Mouse (Mus musculus) spleen, postnatal 10 days (tissue): ENCODE measurements around the gene Stmn1.
"Not testable (repeated sequence)": the region's sequence is repeated elsewhere in the genome, so short reads cannot be mapped to it uniquely, and the experiment has no call there.

Experiments
- DNase-seq, 2 experiments: peaks; one replicate each; pipeline ENCODE4 v3.0.0; 2021 to 2022; ENCODE audit warnings: low spot score in 2 of 2

Gene Stmn1

DNA sequence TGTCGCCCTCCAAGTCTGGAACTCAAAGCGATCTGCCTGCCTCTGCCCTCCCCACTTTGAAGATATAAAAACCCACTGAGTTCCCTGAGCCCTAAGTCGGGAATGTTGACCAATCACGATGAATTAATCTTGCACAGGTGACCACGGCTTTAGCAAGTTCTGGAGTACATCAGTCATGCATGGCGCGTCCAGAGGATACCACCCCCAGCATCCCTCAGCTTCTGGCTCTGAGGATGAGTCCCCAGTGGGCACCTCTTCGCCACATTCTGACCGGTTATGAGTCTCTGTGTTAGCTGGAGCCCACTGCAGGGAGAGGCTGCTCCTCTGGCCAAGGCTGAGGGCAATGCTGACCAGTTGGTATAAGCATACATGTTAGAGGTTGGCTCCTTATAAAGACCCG is 16.1 kb downstream of the Stmn1 start:
- no peak for DNase-seq

DNA sequence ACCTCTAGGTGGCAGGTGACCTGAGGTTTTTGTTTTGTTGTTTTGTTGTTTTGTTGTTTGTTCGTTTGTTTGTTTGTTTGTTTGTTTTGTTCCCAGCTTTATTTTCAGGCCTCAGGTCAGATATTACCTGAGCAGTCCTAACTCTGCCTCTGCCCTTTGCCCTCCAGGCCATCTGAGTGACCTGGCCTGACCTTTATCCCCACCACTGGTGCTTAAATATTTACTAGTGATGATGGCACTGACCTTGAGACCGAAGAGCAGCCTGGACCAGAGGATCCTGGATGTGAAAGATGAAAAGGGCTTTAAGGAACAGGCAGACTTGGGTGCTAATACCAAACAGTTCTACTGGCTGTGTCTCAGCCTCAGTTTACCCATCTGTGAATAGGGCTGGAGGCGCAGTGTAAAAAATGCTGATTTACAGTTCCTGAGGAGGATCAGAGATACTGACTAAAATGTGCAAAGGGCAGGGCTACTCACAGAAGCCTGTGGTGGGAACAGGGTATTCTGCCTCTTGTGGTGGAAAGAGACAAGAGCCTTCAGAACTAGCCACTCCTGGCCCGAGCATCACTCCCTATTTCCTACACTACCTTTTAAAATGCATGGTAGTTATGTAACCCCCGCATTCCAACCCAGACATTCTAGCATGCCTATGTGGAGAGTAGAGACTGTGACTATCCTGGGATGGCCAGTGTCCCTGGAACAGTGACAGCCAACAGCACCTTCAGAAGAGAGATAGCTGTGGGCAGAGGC is 17.2 kb downstream of the Stmn1 start:
- DNase-seq, result no peak

DNA sequence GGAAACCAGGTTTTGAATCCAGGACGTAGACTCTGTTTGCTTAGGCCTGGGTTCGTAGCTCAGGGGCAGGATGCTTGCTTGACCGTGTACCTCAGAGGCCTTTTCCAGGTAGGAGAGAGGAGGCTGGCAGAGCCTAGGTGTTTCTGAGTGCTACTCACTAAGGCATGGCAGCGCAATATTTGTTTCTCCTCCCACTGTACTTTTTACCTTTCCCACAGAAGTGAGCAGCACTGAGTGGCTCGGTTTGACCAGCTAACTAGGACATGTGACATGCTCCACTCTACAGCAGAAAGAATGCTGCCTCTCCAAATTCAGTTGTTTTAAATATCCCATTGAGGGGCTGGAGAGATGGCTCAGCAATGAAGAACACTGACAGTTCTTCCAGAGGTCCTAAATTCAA is 20.1 kb downstream of the Stmn1 start:
- no peak for DNase-seq

DNA sequence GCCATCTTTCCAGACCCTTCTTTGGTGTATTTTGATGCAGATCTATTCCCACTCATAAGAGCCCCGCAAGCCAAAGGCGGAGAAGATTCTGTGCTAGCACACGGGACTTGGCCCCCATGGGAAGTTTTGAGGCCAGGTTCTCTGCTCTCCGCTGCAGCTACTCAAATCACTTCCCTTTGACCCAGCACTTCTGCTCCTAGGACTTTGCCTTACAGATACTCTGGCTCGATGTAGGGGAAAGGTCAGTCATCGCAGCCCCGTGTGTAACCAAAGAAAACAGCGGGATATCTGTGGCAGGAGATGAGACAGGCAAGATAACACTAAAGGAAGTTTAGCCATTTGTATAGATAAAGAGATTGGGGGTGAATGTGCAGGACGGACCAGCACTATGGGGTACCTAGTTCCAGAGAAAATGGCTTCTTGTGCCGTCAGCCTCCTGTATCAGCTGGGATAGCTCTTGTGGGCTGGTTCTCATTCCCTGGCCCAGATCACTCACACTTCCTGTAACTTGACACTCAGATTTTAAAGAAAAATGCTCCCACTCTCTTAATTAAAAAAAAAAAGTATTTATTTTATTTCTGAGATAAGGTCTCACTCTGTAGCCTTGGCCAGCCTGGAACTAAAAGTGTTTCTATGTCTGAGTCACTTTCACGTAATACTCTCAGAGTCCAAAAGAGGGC is 22.0 kb downstream of the Stmn1 start:
- no peak for DNase-seq

DNA sequence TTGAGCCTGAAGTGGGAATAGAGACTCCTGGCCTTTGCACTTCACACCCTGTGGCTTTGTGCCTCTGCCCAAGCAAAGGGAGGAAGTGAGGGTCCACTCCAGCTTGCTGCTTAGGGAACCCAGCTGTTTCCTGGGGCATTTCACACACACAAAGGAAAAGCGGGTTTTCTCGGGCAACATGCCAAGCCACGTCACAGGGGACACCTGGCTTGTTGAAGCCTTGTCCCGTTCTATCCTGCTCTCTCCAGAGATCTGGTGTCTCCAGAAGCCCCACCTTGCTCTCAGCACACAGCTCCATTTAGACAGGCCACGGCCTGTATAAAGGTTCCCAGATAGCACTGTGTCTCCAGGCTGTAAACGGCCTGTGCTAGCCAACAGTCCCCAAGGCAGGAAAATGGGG is 23.6 kb downstream of the Stmn1 start:
- DNase-seq, result no peak

DNA sequence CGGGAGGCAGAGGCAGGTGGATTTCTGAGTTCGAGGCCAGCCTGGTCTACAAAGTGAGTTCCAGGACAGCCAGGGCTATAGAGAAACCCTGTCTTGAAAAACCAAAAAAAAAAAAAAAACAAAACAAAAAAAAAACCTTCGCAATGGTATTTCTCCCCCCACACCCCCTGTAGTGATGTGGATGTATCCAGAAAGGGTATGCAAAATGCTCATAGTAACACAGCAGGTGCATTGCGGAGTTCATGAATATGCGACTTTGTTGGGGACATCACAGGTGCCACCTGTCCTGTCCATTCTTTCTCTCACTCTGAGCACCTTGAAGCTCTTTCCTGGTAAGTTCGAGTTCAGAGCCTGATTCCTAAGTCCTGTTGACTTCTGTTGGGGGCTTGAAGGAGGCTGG is 26.0 kb downstream of the Stmn1 start:
- DNase-seq, result not testable (repeated sequence)

DNA sequence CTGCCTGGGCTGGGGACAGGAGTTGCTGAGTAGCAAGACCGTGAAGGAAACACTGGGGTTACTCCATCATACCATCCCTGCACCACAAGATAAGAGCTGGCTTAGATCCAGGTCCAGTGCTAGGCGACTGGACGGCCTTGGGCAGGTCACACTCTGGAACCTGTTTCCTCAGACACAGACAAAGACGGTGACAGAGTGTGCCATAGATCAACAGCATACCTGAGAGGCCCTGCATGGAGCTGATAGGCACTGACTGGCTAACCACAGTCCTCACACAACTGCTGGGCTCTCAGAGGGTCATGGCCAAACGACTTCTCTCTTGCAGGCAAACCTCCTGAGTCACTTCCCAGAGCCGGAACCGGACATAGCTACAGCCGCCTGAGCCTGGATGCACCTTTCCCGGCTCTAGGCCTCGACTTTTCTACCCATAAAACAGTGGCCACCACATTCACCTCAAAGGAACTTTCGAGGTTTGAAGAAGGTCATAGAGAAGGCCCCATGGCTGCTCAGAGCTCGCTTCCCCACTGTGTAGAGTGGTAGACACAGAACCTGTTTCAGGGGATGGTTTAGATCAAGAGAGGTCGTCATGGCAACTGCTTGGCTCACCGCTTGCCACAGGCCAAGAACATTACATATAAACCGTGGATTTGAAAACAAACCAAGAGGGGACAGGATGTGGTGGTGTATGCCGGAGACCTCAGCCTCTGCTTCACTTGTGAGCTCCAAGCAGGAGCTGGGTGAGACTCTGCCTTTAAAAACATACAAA is 26.8 kb downstream of the Stmn1 start:
- peak in 1 of 2 experiments; percentile 66 for DNase-seq

DNA sequence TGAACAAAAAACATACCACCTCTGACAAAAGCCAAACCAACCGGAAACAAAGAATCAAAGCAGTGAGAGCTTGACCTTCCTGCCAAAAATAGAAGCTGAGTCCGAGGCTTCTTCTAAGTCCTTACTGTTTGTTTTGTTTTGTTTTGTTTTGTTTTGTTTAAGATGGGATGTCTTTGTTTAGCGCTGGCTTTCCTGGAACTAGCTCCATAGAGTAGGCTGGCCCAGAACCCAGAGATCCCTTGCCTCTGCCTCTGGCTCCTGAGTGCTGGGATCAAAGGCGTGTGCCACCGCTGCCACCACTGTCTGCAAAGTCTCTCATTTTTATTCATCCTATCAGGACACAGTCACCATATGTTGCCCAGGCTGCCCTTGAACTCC is 27.4 kb downstream of the Stmn1 start:
- no peak for DNase-seq

DNA sequence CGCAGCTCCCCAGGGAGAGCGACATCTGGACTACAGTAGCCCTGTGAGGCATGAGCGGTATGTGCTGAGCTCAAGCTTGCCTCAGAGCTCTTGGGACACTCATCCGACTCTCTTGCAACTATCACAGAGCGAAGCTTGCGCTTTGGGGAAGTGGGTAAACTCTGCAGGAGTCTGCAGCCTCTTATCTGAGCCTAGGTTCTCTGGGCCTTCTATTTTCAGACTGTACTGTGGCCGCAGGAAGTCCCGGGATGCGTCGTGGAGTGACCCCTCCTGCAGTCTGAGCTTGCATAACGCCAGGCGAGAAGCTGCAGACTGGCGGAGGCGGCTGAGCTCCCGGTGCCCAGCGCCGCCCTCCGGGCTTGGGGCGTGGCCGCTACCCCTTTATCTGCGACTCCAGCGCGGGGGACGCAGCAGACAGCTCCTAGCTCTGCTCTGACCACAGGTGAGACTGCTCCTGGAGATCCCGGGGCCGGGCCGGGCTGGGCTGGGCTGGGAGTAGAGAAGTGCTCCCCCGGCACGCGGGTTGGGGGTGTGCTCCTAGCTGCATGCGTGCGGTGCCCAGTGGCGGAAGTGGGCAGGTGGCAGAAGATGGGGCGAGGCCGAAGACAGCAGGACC is 28.6 kb downstream of the Stmn1 start, which contains the start of gene Paqr7:
Gene Paqr7, plus strand, starts transcription at position 103 of the 616 bp plus-strand sequence.
- peak; percentile 79 to 85 for DNase-seq

DNA sequence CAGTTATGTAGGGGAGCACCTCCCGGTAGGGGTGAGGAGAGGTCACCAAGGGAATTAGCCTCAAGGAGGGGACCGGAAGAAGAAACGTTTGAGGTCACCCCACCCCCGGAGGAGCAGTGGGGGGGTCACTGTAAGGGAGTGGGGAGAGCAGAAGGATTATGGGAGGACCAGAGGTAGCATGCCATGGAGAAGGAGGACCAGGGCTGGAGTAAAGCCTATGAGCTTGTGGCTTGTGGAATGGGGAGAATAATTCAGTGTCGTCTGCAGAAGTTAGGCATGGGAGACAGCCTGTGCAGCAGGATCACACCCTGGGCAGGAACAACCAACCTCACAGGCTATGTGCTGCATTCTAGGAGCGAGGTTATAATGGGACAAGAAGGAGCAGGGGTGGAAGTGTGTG is 29.1 kb downstream of the Stmn1 start:
- no peak for DNase-seq

DNA sequence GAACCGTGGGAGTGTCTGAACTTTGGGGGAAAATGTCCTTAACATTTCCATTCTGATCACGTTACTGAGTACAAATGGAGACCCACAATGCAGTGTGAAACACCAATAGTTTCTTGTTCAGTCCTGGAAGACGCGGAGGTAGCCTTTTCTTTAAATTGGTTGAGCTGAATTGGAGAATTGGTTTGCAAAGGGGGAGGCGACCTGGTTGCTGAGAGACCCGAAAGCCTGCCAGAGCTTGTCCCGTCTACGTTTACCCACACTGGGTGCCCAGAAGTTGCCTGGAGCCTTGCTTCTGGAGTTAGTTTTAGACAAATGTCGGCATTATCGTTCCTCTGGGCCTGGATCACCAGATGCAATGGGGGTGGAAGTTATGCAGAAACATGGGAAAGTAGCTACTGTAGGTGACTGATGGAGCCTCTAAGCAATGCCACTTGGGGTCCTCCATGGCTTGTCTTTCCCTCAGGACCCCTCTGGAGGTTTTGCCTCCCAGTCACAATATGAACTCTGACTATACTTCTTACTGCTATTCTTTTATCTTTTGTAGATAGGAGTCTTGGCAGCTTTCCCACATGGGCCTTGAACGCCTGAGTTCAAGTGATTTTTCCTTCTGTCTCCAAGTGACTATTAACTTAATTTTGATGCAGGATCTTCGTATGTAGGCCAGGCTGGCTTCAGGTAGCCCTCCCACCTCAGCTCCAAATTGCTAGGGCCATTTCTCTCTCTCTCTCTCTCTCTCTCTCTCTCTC is 30.0 kb downstream of the Stmn1 start:
- DNase-seq, result no peak

DNA sequence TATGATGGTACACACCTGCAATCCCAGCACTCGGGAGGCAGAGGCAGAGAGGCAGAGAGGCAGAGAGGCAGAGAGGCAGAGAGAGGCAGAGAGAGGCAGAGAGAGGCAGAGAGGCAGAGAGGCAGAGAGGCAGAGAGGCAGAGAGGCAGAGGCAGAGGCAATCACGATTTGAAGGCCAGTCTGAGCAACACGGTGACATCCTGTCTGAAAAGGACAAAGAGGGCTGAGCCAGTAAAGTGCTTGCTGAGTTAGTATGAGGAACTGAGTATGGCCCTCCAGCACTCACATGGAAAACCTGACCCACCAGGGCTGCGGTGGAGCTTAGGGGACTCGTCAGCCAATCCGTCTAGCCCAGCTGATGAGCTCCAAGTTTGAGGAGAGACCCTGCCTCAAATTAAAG is 30.9 kb downstream of the Stmn1 start:
- DNase-seq, result not testable (repeated sequence)

DNA sequence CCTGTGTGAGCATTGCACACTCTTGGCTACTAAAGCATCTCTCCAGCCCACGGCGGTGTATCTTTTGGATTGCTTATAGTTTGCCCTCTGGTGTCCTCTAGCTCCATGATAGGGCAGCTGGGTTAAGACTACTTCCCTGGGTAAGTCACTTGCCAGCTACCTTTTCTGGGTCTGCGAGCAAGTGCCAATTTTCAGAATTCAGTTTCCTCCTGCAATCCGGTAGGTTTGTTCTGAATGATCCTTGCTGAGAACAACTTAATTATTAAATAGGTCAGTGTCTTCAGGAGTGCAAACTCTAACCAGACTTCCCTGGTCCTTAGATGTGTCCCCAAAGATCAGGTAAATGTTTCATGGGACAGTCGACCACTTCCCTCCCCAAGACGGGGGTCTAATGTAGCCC is 33.0 kb downstream of the Stmn1 start:
- DNase-seq, result no peak

DNA sequence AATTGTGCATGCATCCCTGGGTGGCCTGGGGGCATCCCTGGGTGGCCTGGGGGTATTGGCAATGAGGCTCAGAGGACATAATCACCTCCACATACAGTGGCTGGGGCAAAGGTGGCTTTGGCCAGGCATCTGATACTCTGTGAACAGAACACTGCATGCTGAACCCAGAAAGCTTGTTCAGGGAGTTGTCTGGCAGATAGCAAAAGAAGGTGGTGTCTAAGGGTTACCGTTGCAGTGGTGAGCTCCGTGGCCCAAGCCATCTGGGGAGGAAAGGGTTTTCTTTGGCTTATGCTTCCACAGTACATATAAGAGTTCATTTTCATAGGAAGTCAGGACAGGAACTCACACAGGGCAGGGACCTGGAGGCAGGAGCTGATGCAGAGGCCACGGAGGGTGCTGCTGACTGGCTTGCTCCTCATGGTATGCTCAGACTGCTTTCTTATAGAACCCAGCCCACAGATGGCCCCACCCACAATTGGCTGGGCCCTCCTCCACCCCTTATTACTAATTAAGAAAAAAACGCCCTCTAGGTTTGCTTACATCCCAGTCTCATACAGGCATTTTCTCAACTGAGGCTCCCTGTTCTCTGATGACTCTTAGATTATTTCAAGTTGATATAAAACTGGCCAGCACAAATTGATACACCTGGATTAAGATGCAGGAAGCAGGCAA is 35.7 kb downstream of the Stmn1 start:
- DNase-seq, result peak in 1 of 2 experiments; percentile 62

DNA sequence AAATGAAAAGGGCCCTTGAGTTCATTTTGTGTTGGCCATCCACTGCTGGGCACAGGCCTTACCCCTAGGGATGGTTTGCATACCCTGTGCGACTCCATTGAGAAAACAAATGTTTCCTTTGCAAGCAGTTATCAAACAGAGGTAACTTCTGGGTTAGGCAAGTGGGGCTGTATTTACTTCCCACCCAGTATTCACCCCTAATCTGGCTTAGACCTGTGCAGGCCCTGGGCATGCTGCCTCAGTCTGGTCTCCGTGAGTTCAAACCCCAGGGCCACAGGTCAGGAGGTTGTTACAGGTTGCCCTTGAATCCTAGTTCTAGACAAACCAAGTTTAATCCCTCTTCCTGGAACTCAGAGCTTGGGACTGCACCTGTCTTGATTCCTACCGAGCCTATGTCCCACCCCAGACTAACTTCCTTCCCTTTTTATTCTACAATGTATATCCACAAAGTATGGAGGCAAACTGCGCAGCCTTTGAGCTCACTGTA is 37.2 kb downstream of the Stmn1 start:
- DNase-seq, result no peak

DNA sequence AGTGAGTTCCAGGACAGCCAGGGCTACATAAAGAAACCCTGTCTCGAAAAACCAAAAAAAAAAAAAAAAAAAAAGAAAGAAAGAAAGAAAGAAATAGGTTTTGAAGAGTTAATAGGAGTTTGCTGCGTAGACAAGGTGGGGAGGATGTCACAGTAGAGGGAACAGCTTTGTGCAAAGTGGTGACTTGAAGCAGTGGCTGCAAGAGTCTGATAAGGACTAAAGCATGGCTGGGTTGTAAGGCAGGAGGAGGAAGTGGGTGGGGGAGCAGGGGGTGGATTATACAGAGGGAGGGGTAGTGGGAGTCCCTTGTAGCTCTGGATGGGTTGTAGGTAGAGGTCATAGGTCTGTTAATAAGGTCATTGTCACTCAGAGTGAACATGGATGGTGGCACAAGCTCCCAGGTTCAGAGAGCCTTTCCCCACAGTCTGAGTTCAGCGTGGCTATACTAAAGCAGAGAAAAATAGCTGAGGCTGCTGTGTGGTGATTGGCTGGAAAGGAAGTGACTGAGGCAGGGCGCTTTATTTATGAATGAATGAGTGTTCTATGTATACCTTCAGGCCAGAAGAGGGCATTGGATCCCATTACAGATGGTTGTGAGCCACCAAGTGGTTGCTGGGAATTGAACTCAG is 38.0 kb downstream of the Stmn1 start:
- DNase-seq, result peak; percentile 56 to 73

DNA sequence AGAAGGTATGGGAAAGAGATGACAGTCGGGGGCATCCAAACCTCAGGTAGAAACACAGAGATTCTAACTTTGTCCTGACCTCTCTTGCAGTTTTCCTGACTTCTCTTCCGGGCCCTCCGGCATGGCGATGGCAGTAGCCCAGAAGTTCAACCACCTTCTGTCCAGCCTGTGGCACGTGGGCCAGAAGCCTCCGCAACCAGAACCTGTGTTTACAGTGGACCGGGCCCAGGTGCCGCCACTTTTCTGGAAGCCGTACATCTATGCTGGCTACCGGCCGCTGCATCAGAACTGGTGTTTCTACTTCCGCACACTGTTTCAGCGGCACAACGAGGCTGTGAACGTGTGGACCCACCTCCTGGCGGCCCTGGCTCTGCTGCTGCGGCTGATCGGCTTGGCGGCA is 38.6 kb downstream of the Stmn1 start:
- no peak for DNase-seq

DNA sequence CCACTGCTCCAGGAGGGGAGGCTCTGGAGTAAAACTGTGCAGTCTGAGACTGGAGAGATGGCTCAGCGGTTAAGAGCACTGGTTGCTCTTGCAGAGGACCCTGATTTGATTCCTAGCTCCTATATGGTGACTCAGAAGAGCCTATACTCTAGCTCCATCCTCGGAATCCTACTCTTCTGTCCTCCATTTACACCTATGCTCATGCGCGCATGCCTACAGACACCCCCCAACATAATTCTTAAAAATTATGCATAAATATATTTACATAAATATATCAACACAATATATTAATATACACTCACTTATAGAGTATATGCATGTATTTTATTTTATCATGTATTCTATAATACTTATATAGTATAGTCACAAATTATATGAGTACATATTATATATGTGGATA is 42.3 kb downstream of the Stmn1 start:
- no peak for DNase-seq

DNA sequence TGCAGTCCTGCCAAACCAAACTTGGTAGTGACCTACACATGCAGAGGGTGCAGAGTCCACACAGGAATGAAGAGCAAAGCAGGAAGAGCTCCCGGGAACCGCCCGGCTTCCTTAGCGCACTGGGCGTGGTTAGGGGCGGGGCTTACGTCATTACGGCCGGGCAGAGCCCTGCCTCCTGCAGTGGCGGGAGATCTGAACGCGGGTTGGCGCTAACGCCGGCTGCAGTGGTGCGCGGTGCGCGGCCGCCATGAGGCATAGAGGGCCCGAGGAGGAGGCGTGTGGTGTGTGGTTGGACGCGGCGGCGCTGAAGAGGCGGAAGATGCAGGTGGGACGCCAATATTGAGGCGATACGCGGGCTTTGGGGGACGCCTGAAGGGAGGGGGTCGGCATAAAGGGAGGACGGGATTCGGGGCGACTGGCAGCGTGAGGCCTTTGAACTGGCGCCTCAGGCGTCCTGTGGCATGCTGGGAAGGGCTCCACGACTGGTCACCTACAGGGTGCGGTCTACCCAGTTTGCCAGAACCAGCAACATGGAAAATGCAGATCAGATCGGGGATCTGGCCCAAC is 42.8 kb downstream of the Stmn1 start, which contains the start of gene Aunip:
Gene Aunip, plus strand, starts transcription at position 155 of the 567 bp plus-strand sequence.
- DNase-seq, result peak; percentile 85 to 95

DNA sequence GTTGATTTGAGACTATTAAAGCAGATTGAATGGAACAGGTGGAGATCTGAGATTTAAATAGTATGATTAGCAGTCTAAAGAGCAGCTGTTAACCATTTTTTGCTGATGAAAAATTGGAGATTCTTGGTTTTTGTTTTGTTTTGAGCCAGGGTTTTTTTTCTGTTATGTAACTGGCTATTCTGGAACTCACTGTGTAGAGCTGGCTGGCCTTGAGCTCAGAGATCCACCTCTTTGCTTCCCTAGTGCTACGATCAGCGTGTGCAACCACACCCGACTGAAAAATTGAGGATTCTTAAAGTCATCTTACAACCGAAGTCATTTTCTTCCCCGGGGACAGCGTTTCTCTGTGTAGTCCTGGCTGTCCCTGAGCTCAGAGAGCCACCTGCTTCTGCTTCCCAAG is 43.6 kb downstream of the Stmn1 start:
- no peak for DNase-seq
